Mouse (Mus musculus) erythroblast, embryonic 14.5 days (primary cell): Measurements from ENCODE around the gene Rbm20.

Source experiments
- GATA1 ChIP-seq: IDR thresholded peaks from 2 replicates; pipeline ENCODE4 v1.6.1; 2012; ENCODE audit warnings: low read length, inconsistent platforms, mixed read lengths
- TAL1 ChIP-seq: IDR thresholded peaks from 3 replicates; pipeline ENCODE4 v1.6.1; 2012; ENCODE audit warnings: low read length, inconsistent platforms, mixed read lengths

DNA sequence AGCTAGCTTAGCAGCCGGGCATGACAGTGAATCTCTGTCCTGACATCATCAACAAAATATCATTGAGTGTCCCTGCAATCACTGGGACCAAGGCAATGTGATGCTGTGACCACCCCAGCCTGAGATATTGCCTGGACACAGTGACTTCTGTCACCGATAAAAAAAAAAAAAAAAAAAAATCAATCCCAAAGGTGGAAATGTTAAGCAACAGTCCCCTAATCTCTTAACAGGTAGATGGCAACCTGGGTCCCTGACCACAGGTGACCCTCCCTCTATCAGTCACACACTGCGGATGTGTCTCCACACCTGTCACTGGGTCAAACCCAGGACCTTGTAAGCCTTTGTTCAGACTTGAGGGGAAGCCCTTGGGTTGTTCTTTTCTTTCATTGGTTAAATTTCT is 128.0 kb downstream of the Rbm20 start:
- no peak for TF ChIP-seq GATA1
- TF ChIP-seq TAL1, result no peak
